Mouse (Mus musculus) cortical plate, adult 2 months (tissue): Measurements from ENCODE around the gene Prph2.

Source experiments
- CTCF ChIP-seq: fragments of 200-500 bp; IDR thresholded peaks from 2 replicates; pipeline ENCODE4 v1.5.1; 2011; ENCODE audit warnings: mild to moderate bottlenecking, control low read depth, low read length; ENCODE audit not compliant: insufficient read depth; ENCODE audit errors: extremely low read depth
- POLR2A ChIP-seq: fragments of 200-500 bp; IDR thresholded peaks from 2 replicates; pipeline ENCODE4 v1.6.1; 2011; ENCODE audit warnings: mild to moderate bottlenecking, low read length, control low read depth; ENCODE audit not compliant: insufficient read depth; ENCODE audit errors: extremely low read depth

DNA sequence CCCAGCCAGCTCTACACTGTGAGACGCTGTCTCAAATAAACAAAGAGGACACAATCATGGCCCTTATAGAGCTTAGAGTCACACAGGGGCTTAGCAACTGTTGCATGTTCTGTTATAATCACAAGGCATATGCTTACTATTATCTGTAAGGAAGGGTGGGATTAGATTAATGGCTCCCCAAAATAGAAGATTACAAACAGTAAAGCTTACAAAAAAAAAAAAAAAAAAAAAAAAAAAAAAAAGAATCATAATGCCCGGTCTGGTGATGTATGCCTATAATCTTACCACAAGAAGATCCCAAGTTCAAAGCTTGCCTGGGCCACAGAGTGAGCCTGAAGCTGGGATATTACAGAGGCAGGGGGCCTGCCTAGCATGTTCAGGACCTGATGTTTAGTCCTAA, 29.9 kb upstream of the Prph2 start:
- no peak for TF ChIP-seq POLR2A
- no peak for TF ChIP-seq CTCF
